Mouse (Mus musculus) spleen, adult 2 months (tissue): ENCODE measurements at regions not wholly inside any gene's neighbourhood (a gene's known extent, or its start where the extent isn't known, plus 50 kb on each side); places are given as distances from the start of the nearest gene placed in this dataset.

Experiments used
- DNase-seq, 2 experiments: peaks; one replicate each; pipeline versions ENCODE4 v3.0.0 to v3.0.0-alpha.2; 2012 to 2021; ENCODE audit warnings: low spot score in 2 of 2, low read depth in 1 of 2
- H3K27ac ChIP-seq: fragments of 200-500 bp; 2 replicates; pipeline ENCODE4 v1.5.1; 2012; ENCODE audit warnings: low read length, inconsistent platforms; ENCODE audit not compliant: insufficient read depth
- H3K27me3 ChIP-seq: fragments of 200-500 bp; 2 replicates; pipeline ENCODE4 v1.6.1; 2012; ENCODE audit warnings: mild to moderate bottlenecking, moderate library complexity, low read length, inconsistent platforms; ENCODE audit not compliant: control insufficient read depth, insufficient read depth
- H3K36me3 ChIP-seq: fragments of 200-500 bp; 2 replicates; pipeline ENCODE4 v1.6.1; 2012; ENCODE audit warnings: mild to moderate bottlenecking, low read length, inconsistent platforms; ENCODE audit not compliant: control insufficient read depth, insufficient read depth
- H3K4me1 ChIP-seq: fragments of 200-500 bp; 2 replicates; pipeline ENCODE4 v1.6.1; 2011; ENCODE audit warnings: inconsistent platforms; ENCODE audit not compliant: control insufficient read depth, insufficient read depth, insufficient read length
- H3K4me3 ChIP-seq: fragments of 200-500 bp; 2 replicates; pipeline ENCODE4 v1.5.1; 2011; ENCODE audit warnings: mild to moderate bottlenecking, inconsistent platforms; ENCODE audit not compliant: insufficient read depth, insufficient read length; ENCODE audit errors: extremely low read depth
- CTCF ChIP-seq: fragments of 200-500 bp; IDR thresholded peaks from 2 replicates; pipeline ENCODE4 v1.5.1; 2011; ENCODE audit warnings: mild to moderate bottlenecking, inconsistent platforms; ENCODE audit not compliant: insufficient read depth, insufficient read length, insufficient replicate concordance; ENCODE audit errors: extremely low read depth
- POLR2A ChIP-seq: fragments of 200-500 bp; IDR thresholded peaks from 2 replicates; pipeline ENCODE4 v1.6.1; 2011; ENCODE audit warnings: low read depth, low read length, inconsistent platforms
- WGBS: fragments of 180-500 bp; shearing (Covaris S2); methylation state at CpG from one replicate; pipeline ENCODE4 v1.1.7; 2018; 5-methylcytosine and 5-hydroxymethylcytosine counted together

DNA sequence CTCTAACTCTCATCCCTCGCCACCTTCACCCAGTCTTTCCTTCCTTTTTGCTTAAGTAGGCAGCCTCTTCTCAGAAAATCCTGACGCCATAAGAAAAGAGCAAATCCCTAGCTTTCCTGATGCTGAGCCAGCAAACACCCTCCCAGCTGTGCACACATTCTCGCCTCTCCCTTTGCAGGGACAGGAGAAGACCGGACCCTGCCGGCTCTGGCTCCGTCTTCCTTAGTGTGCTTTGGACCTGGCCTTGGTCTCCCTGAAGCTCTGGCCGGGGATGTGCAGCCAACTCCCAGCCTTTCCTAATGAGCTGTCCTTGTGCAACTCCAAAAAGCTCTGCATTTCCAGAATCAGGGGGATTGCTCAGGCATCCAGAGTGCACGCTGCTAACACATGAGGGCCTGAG lies 191.5 kb upstream of the Rgma start:
- Histone ChIP-seq H3K27me3 (no peaks in the 10 kb centered on the region), H3K4me3 (no peak overlapping the region), H3K27ac (no peak overlapping the region), H3K36me3 (no peaks in the 10 kb centered on the region), H3K4me1 (no peaks in the 10 kb centered on the region)
- TF ChIP-seq POLR2A (no peak), CTCF (no peak)
- WGBS: 85% methylated on average over 8 of the region's 8 CpGs
- no peak for DNase-seq

DNA sequence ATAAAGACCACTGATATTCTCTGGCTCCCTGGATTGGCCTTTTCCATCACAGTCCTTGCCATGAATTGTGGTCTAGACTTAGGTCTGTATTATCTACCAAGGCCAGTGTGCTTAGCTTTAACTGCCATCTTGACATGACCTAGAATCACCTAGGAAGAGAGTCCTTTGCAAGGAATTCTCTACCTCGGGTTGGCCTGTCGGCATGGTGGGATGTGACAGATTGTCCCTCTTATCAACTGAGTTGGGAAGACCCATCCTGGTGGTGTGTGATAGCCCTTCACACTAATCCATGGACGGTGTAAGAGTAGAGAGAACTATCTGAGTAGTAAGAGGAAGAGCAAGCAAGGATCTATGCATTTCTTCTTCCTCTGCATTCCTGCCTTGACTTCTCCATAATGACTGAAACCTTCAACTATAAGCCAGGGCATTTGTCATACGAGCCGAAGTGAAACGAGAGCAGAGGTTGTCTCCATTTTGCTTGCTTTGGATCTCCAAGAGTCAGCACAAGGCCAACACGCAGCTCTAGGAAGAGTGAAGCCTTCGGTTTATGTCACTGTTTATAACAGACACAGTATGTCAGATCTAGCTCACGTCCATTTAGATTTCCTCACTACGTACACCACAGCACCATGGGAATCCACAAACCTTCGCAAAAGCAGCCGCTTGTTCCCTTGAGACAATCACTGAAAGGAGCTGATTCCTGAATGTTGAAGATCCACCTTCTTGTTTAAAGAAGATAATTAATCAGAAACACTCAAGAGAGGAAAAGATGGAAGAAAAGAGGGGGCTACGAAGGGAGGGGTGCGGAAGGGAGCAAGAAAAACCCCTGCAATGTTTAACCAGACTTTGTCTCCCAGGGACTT lies 190.9 kb upstream of the Rgma start:
- no peaks in the 10 kb centered on the region for H3K36me3 ChIP-seq
- WGBS: 93% methylated on average over 14 of the region's 14 CpGs
- no peaks in the 10 kb centered on the region for H3K27me3 ChIP-seq
- H3K4me1 ChIP-seq: no peaks in the 10 kb centered on the region
- TF ChIP-seq POLR2A (no peak), CTCF (no peak)
- no peak overlapping the region for H3K4me3 ChIP-seq
- H3K27ac ChIP-seq: no peak overlapping the region
- no peak for DNase-seq

DNA sequence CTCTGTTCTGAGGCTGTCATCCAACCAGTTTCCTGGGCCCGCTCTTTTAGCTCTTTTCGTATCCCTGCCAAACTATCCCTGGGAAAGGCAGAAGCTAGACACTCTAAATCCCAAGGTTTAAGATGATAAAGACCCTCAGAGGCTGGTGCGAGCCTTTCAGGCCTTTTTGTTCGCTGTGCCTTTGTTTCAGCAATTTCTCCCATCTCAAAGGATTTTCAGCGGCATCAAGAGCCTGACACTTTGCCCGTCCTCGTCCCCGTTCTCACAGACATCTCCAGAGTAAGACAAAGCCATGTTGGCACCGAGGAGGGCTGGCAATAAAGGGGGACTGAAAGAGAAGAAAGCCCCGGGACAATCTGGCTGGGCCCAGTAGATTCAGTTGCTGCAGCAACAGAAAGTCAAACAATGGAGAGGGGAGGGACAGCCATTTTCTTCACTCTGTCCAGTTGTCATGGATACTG lies 190.2 kb upstream of the Rgma start:
- Histone ChIP-seq H3K27ac (no peak overlapping the region), H3K36me3 (no peaks in the 10 kb centered on the region), H3K4me1 (no peaks in the 10 kb centered on the region), H3K27me3 (no peaks in the 10 kb centered on the region), H3K4me3 (no peak overlapping the region)
- WGBS: 87% methylated on average over 10 of the region's 10 CpGs
- no peak for DNase-seq
- TF ChIP-seq CTCF (no peak), POLR2A (no peak)

DNA sequence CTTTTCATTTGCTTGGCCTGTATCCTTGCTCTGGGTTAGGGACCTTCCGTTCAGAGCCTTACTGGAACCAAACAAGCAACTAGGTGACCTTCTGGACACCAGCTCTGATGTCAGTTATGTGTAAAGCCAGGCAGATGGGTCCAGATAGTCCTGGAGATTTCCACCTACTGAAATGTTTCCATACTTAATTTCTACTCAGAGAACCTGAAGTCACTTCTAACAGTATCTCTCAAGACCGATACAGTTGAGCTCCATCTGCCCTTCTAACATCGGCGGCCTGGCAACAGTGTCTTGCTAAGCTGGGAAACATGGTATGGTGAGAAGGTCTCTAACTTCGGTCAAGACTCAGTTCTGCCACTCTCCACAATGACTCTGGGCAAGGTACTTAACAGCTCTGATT lies 189.7 kb upstream of the Rgma start:
- no peak for DNase-seq
- TF ChIP-seq CTCF: no peak
- TF ChIP-seq POLR2A: no peak
- no peak overlapping the region for H3K4me3 ChIP-seq
- H3K4me1 ChIP-seq: no peaks in the 10 kb centered on the region
- H3K27me3 ChIP-seq: no peaks in the 10 kb centered on the region
- 93% methylated on average over 5 of the region's 5 CpGs for WGBS
- H3K36me3 ChIP-seq: no peaks in the 10 kb centered on the region
- no peak overlapping the region for H3K27ac ChIP-seq

DNA sequence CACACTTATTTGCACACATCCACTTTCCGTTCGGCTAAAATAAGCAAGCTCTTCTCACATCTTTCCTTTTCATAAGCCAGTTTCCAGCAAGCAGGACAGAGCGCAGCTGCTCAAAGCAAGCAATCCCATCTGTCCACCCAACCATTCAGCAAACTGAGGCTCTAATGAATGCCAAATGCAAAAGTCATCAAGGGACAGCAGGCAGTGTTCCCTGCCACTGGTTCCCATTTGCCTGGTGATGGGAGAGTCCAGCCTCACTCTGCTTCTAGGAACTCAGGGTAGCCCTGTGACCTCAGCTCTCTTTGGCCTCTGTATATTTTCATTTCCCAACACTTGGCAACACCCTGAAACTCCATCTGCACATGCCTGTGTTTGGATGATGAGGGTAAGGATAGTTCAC lies 188.8 kb upstream of the Rgma start:
- Histone ChIP-seq H3K27ac (no peak overlapping the region), H3K4me1 (no peaks in the 10 kb centered on the region), H3K36me3 (no peaks in the 10 kb centered on the region), H3K27me3 (no peaks in the 10 kb centered on the region), H3K4me3 (no peak overlapping the region)
- DNase-seq: no peak
- 96% methylated on average over 3 of the region's 3 CpGs for WGBS
- TF ChIP-seq CTCF: no peak
- TF ChIP-seq POLR2A: no peak

DNA sequence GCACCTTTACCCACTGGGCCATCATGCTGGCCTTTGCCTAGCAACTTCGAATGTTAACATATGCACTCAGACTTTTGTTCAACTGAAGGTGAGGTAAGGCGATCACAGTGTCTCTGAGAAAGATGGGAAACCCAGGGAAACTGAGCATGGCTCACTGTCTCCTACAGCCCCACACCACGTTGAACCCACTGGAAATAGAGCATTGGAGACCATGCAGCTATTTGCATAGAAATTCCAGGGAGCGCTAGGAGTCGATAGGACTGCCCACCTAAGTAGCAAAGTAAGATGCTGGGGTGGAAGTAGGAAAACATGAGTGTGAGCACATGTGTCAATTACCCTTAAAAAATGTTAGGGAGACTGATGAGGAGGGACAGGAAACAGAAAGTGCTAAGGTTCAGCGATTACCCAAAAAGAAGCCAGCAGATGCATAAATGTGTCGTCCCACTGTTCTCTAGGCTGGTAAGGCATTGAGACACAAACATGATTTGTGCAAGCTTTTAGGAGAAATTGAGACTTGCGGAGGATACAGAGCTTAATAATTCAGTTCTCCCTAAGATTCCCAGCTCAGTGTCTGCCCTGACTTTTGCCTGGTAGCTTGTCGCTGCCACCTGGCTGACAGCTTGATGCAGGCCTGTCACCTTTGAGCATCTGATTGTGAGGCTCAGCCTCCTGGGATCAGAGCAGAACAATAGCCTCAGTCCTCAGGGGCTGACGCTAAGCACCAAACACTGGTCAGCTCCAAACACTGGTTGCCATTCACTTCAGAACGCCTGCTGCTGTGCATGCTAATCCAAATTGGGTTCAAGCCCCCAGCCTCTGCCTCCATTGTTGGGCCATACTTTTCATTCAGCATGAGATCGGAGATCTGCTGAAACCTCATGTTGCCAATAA lies 183.7 kb upstream of the Rgma start:
- Histone ChIP-seq H3K4me3 (no peak overlapping the region), H3K27ac (no peak overlapping the region), H3K36me3 (no peaks in the 10 kb centered on the region), H3K4me1 (no peaks in the 10 kb centered on the region), H3K27me3 (no peaks in the 10 kb centered on the region)
- DNase-seq: no peak
- TF ChIP-seq POLR2A (no peak), CTCF (no peak)
- 61% methylated on average over 12 of the region's 12 CpGs for WGBS

DNA sequence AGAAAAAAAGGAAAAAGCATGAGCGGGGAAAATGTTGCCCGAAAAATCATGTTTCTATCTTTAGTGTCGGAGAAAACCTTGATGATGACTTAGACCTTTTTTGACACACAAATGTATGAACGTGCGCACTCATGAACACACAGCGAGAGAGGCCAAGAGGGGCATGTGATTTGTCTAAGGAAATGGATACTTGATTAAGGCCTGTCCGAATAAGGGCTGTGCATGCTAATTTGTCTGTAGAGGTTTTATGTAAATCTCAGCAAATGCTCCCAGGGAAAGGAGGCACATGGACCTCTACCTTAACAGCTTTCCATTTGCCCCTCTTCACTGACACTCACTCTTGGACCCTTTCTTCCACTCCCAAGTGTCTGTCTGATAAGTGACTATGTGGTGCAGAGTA lies 182.5 kb upstream of the Rgma start:
- WGBS: 84% methylated on average over 7 of the region's 7 CpGs
- TF ChIP-seq POLR2A: no peak
- no peak for TF ChIP-seq CTCF
- no peaks in the 10 kb centered on the region for H3K4me1 ChIP-seq
- DNase-seq: no peak
- H3K36me3 ChIP-seq: no peaks in the 10 kb centered on the region
- no peak overlapping the region for H3K4me3 ChIP-seq
- H3K27me3 ChIP-seq: no peaks in the 10 kb centered on the region
- H3K27ac ChIP-seq: no peak overlapping the region
